Mouse (Mus musculus): ENCODE measurements around the gene Pla2g4e. TPM values are rescaled to one million over a fixed set of nuclear protein-coding genes. Genes with fewer than 3 reads are reported as not detected.
A peak's percentile ranks its signal among the peaks of the same experiment; 100 is the strongest.

Gene Pla2g4e
- polyA plus RNA-seq, 1 experiment from 2014 or later, result 0.05 TPM

DNA sequence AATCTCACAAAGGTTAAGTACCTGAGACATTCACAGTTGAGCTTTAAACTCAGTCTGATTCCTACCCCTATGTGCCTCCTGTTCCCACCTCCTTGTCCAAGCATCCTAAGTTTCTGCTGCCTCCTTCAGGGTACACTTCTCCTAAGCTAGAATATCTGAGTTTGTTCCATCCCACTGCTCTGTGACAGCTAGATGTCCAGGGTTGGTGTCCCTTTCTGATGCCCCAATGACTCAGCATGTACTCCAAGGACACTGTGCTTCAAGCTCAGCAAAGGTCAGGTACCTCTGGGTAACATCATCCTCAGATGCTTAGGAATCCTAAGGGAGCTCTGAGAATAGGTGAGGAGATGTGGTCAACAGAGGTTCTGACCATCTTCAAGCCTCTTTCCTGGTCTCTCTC lies 117.1 kb downstream of the Pla2g4e start:
- ATAC-seq (ENCODE audit: insufficient read depth, low FRiP score, low TSS enrichment) (no peak), DNase-seq (ENCODE audit: low spot score) (no peak)
- no peaks in the 10 kb centered on the region for H3K9me3 ChIP-seq (ENCODE audit: control insufficient read depth, low read length)
- H3K27me3 ChIP-seq (ENCODE audit: control insufficient read depth, insufficient read depth, low read length), result no peaks in the 10 kb centered on the region
- H3K4me1 ChIP-seq (ENCODE audit: control insufficient read depth, insufficient read depth, low read length), result peaks cover 3% of the 10 kb centered on the region; the same call in 1 of the 2 replicates
- no peaks in the 10 kb centered on the region for H3K36me3 ChIP-seq (ENCODE audit: control insufficient read depth, insufficient read depth, low read length)
- no peak overlapping the region for H3K27ac ChIP-seq (ENCODE audit: low read depth, low read length)
- no peak overlapping the region for H3K9ac ChIP-seq (ENCODE audit: low read length)
- no peak overlapping the region for H3K4me3 ChIP-seq (ENCODE audit: low read depth, low read length)
- no peak overlapping the region for H3K4me2 ChIP-seq (ENCODE audit: low read depth)

DNA sequence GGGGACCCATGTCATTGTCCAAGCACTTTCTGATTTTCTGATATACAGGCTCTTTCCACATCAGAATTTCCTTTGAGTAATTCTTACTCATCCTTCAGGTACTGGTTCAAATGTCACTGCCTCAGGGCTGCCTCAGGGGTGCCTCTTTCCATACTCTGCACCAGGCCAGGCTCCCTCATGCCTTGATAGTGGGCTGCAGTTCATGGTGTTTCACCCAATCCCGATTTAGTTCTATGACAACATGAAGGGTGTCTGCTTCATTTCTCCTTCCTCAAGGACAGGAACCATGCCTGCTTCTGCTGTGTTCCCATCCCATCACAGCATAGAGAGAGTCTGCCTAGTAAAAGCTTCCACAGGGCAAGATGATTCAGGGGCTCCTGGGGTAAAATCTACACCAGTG lies 118.2 kb downstream of the Pla2g4e start:
- ATAC-seq (ENCODE audit: insufficient read depth, low FRiP score, low TSS enrichment) (no peak), DNase-seq (ENCODE audit: low spot score) (no peak)
- Histone ChIP-seq H3K4me3 (ENCODE audit: low read depth, low read length) (no peak overlapping the region), H3K9ac (ENCODE audit: low read length) (no peak overlapping the region), H3K9me3 (ENCODE audit: control insufficient read depth, low read length) (no peaks in the 10 kb centered on the region), H3K4me1 (ENCODE audit: control insufficient read depth, insufficient read depth, low read length) (peaks cover 3% of the 10 kb centered on the region; the same call in 1 of the 2 replicates), H3K27ac (ENCODE audit: low read depth, low read length) (no peak overlapping the region), H3K36me3 (ENCODE audit: control insufficient read depth, insufficient read depth, low read length) (no peaks in the 10 kb centered on the region), H3K27me3 (ENCODE audit: control insufficient read depth, insufficient read depth, low read length) (no peaks in the 10 kb centered on the region), H3K4me2 (ENCODE audit: low read depth) (no peak overlapping the region)
- WGBS, result 86% methylated on average over 1 of the region's 1 CpGs

DNA sequence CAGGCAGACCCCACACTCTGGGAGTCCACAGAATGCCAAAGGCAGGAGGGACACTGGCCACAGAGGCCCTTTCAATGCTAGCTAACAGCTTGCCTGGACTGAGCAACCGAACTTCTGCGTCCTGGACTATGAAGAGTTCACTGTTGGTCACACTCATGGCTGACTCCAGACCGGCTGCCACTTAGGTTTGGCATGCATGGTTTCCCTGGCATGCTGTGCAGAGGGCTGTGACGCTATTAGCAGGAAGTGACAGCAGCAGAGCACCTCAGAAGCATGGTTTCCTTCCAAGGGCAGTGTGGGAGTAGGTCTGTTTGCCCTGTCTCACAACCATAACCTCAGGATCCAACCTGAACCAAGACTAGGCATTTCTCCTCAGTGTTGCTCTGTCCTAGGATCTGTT lies 118.7 kb downstream of the Pla2g4e start:
- H3K9ac ChIP-seq (ENCODE audit: low read length), result no peak overlapping the region
- H3K27me3 ChIP-seq (ENCODE audit: control insufficient read depth, insufficient read depth, low read length), result no peaks in the 10 kb centered on the region
- 89% methylated on average over 4 of the region's 4 CpGs for WGBS
- H3K27ac ChIP-seq (ENCODE audit: low read depth, low read length), result no peak overlapping the region
- no peak for ATAC-seq (ENCODE audit: insufficient read depth, low FRiP score, low TSS enrichment)
- H3K36me3 ChIP-seq (ENCODE audit: control insufficient read depth, insufficient read depth, low read length), result no peaks in the 10 kb centered on the region
- no peak overlapping the region for H3K4me3 ChIP-seq (ENCODE audit: low read depth, low read length)
- H3K4me1 ChIP-seq (ENCODE audit: control insufficient read depth, insufficient read depth, low read length), result peaks cover 3% of the 10 kb centered on the region; the same call in 1 of the 2 replicates
- H3K4me2 ChIP-seq (ENCODE audit: low read depth), result no peak overlapping the region
- H3K9me3 ChIP-seq (ENCODE audit: control insufficient read depth, low read length), result no peaks in the 10 kb centered on the region
- DNase-seq (ENCODE audit: low spot score), result no peak

DNA sequence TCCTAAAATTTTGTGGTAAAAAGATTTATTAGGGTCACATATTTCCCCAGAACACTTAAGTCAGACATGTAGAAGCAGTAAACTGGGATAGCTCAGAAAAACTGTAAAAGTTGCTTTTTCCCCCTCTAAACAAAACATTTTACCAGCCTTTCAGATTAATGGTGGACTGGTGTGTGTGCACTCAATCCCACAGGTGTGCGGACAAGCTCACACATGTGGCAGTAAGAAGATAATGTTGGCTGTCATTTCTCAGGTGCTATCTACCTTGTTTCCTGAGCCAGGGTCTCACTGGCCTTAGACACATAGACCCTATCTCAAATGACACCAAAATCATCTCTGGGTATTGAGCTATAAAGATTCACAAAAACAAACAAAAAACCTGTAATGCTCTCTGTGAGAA lies 119.7 kb downstream of the Pla2g4e start:
- DNase-seq (ENCODE audit: low spot score), result no peak

GRCm38 (mm10) chr2:120124946-120125345 lies 120.2 kb downstream of the Pla2g4e start:
- Histone ChIP-seq H3K4me3 (ENCODE audit: low read depth, low read length) (no peak overlapping the region), H3K9me3 (ENCODE audit: control insufficient read depth, low read length) (no peaks in the 10 kb centered on the region), H3K4me2 (ENCODE audit: low read depth) (no peak overlapping the region), H3K36me3 (ENCODE audit: control insufficient read depth, insufficient read depth, low read length) (no peaks in the 10 kb centered on the region), H3K4me1 (ENCODE audit: control insufficient read depth, insufficient read depth, low read length) (peaks cover 3% of the 10 kb centered on the region; the same call in 1 of the 2 replicates), H3K27me3 (ENCODE audit: control insufficient read depth, insufficient read depth, low read length) (no peaks in the 10 kb centered on the region), H3K27ac (ENCODE audit: low read depth, low read length) (no peak overlapping the region), H3K9ac (ENCODE audit: low read length) (no peak overlapping the region)
- ATAC-seq (ENCODE audit: insufficient read depth, low FRiP score, low TSS enrichment), result no peak
- no peak for DNase-seq (ENCODE audit: low spot score)
- 68% methylated on average over 2 of the region's 2 CpGs for WGBS

More for the DNA sequence above, 119.7 kb downstream of the Pla2g4e start:
- no peaks in the 10 kb centered on the region for H3K36me3 ChIP-seq (ENCODE audit: control insufficient read depth, insufficient read depth, low read length)
- no peaks in the 10 kb centered on the region for H3K9me3 ChIP-seq (ENCODE audit: control insufficient read depth, low read length)
- H3K27me3 ChIP-seq (ENCODE audit: control insufficient read depth, insufficient read depth, low read length), result no peaks in the 10 kb centered on the region
- no peak overlapping the region for H3K27ac ChIP-seq (ENCODE audit: low read depth, low read length)
- H3K4me3 ChIP-seq (ENCODE audit: low read depth, low read length), result no peak overlapping the region
- no peak overlapping the region for H3K9ac ChIP-seq (ENCODE audit: low read length)
- peaks cover 3% of the 10 kb centered on the region; the same call in 1 of the 2 replicates for H3K4me1 ChIP-seq (ENCODE audit: control insufficient read depth, insufficient read depth, low read length)
- 100% methylated on average over 1 of the region's 1 CpGs for WGBS
- no peak overlapping the region for H3K4me2 ChIP-seq (ENCODE audit: low read depth)
- no peak for ATAC-seq (ENCODE audit: insufficient read depth, low FRiP score, low TSS enrichment)

GRCm38 (mm10) chr2:120124096-120124495 lies 121.0 kb downstream of the Pla2g4e start:
- H3K27ac ChIP-seq (ENCODE audit: low read depth, low read length), result no peak overlapping the region
- peak; percentile 19 for DNase-seq (ENCODE audit: low spot score)
- H3K4me3 ChIP-seq (ENCODE audit: low read depth, low read length), result no peak overlapping the region
- no peak overlapping the region for H3K9ac ChIP-seq (ENCODE audit: low read length)
- H3K4me2 ChIP-seq (ENCODE audit: low read depth), result no peak overlapping the region
- no peaks in the 10 kb centered on the region for H3K36me3 ChIP-seq (ENCODE audit: control insufficient read depth, insufficient read depth, low read length)
- no peaks in the 10 kb centered on the region for H3K4me1 ChIP-seq (ENCODE audit: control insufficient read depth, insufficient read depth, low read length)
- 23% methylated on average over 1 of the region's 1 CpGs for WGBS
- ATAC-seq (ENCODE audit: insufficient read depth, low FRiP score, low TSS enrichment), result no peak
- H3K27me3 ChIP-seq (ENCODE audit: control insufficient read depth, insufficient read depth, low read length), result no peaks in the 10 kb centered on the region
- H3K9me3 ChIP-seq (ENCODE audit: control insufficient read depth, low read length), result no peaks in the 10 kb centered on the region

DNA sequence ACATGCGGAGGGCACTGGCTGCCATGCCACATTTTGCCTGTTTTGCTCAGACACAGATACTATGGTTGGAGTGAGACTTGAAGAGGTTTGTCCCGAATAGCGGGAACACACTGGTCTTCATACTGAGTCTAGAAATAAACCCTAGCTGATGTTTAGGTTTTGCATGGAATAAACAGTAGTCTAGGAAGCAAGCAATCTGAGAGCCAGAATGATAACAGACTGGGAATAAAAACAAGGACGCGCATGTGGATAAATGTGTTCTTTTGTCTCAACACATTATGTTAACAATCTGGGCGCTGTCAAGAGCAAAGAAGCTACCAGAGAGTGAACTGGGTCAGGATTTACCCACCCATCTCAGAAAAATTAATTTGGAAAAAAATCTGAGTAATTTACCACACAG lies 122.2 kb downstream of the Pla2g4e start:
- no peak overlapping the region for H3K4me3 ChIP-seq (ENCODE audit: low read depth, low read length)
- H3K27ac ChIP-seq (ENCODE audit: low read depth, low read length), result no peak overlapping the region
- H3K4me1 ChIP-seq (ENCODE audit: control insufficient read depth, insufficient read depth, low read length), result no peaks in the 10 kb centered on the region
- no peaks in the 10 kb centered on the region for H3K36me3 ChIP-seq (ENCODE audit: control insufficient read depth, insufficient read depth, low read length)
- no peak for ATAC-seq (ENCODE audit: insufficient read depth, low FRiP score, low TSS enrichment)
- H3K9me3 ChIP-seq (ENCODE audit: control insufficient read depth, low read length), result no peaks in the 10 kb centered on the region
- 93% methylated on average over 6 of the region's 6 CpGs for WGBS
- no peak for DNase-seq (ENCODE audit: low spot score)
- H3K9ac ChIP-seq (ENCODE audit: low read length), result no peak overlapping the region
- no peak overlapping the region for H3K4me2 ChIP-seq (ENCODE audit: low read depth)
- H3K27me3 ChIP-seq (ENCODE audit: control insufficient read depth, insufficient read depth, low read length), result no peaks in the 10 kb centered on the region

DNA sequence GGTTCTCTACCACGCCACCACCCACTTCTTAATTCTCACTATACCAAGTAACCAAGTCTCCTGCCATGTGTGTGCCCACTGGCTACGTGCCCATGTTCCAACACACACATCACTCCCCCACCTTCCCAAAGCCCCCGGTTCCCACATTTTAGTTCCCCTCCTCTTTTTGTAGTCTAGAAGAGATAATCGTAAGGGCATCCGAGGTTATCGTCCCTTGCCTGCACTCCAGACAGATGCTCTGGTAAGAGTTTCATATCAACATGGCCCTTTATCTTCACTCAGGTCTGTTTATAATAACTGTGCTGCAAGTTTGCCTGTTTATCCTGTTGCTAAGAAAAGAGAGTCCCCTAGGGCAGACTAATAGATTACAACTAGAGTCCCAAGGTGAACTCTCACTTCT lies 127.8 kb downstream of the Pla2g4e start:
- Histone ChIP-seq H3K4me2 (ENCODE audit: low read depth) (no peak overlapping the region), H3K4me3 (ENCODE audit: low read depth, low read length) (no peak overlapping the region), H3K4me1 (ENCODE audit: control insufficient read depth, insufficient read depth, low read length) (no peaks in the 10 kb centered on the region), H3K9me3 (ENCODE audit: control insufficient read depth, low read length) (no peaks in the 10 kb centered on the region), H3K27me3 (ENCODE audit: control insufficient read depth, insufficient read depth, low read length) (no peaks in the 10 kb centered on the region), H3K9ac (ENCODE audit: low read length) (no peak overlapping the region), H3K36me3 (ENCODE audit: control insufficient read depth, insufficient read depth, low read length) (no peaks in the 10 kb centered on the region), H3K27ac (ENCODE audit: low read depth, low read length) (no peak overlapping the region)
- ATAC-seq (ENCODE audit: insufficient read depth, low FRiP score, low TSS enrichment), result no peak
- WGBS, result 94% methylated on average over 6 of the region's 6 CpGs
- DNase-seq (ENCODE audit: low spot score), result no peak
